Mouse (Mus musculus): Measurements from ENCODE around the gene Nrxn1.

DNA sequence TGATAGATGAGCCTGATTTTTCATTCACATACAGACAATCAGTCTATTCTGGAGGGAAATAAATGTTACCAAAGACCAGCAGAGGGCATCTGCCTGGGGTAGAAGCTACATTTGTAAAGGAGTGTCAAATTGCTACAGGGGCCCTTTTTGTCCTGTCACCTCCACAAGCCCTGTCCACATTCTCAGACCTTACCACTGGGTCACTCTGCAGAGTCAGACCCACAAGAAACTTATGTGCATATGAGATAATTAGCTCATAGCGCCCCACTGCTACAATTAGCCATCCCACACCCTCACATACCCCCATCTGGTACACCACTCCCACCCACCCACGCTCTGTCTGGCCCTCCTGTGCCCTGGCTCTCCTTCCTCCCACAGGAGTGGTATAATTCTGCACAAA lies 640.1 kb downstream of the Nrxn1 start:
- TF ChIP-seq CTCF (conservative IDR thresholded peaks at IDR 0.05; ENCODE audit: insufficient read depth, insufficient read length, low read depth, low read length) = no peak
- TF ChIP-seq POLR2A (IDR thresholded peaks at IDR 0.05; ENCODE audit: low read depth, low read length) = no peak

Data from kidney, adult 2 months (tissue).